Mouse (Mus musculus): ENCODE data around the gene Sae1.

Gene Sae1

DNA sequence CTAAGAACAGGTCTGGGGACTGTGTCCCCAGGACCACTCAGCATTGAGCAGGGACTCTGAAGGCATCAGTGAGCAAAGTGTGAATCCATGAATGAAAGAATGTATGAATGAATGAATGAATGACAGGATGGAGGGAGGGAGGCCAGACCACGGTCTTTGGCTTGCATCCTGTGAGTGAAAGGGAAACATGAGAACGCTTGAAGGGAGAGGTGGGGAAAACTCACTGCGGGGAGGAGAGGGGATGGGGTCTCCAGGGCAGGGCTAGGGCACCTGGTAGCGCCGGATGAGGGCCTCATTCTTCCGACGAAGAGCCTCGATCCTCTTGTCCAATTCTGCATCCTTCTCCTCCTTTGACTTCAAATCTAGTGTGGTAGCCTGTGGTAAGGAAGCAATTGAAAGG, 103.6 kb downstream of the Sae1 start:
- no peak for DNase-seq (ENCODE audit: low read depth, low spot score)

GRCm38 (mm10) chr7:16282334-16282733, 105.3 kb downstream of the Sae1 start:
- no peak for DNase-seq (ENCODE audit: low read depth, low spot score)

- DNase-seq (ENCODE audit: low read depth, low spot score), result no peak
Observed at GRCm38 (mm10) chr7:16280721-16281120, 106.9 kb downstream of the Sae1 start.

DNA sequence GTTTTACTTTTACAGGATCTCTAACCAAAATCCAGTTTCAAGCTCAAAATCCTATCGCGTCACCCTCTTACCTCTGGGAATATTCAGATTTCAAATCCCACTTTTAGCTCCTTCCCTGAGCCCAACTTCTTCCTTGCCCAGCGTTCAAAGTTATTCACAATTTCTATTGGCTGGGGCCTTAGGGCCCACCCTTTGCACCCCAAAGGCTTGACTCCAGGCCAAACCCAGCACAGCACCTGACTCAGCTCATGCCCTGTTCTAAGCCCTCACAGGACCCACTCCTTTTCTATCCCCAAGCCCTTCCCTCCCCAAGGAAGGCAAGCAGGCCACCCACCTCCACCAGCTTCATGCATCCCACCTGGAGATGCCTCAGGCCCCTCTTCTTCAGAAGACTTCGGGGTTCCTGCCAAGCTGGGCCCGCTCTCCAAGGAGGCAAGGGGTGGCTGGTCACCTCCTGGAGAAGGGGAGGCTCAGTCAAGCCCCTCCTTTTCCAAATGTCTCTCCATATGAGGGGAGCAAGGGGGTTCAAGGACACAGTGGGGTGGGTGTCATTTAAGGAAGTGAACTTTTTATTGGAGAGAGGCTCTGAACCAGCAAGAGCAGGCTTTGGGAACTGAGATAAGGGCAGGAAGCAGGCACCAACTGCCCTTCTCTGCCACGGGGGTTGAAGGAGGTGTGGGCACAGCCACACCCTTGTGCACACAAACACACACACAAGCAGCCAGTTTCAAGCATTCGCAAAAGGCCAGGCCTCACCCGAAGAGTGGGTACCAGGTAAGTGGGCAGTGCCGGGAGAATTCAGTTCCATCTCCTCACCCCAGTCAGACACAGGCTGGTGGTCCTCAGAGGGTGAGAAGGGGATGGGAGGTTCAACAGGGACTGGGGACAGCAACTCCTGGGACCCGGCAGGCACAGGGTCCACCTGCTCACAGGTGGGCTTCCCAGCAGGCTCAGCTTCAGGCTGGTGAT, 112.4 kb downstream of the Sae1 start:
- no peak for DNase-seq (ENCODE audit: low read depth, low spot score)

GRCm38 (mm10) chr7:16273766-16274140, 113.9 kb downstream of the Sae1 start:
- peak; percentile 73 for DNase-seq (ENCODE audit: low read depth, low spot score)

DNA sequence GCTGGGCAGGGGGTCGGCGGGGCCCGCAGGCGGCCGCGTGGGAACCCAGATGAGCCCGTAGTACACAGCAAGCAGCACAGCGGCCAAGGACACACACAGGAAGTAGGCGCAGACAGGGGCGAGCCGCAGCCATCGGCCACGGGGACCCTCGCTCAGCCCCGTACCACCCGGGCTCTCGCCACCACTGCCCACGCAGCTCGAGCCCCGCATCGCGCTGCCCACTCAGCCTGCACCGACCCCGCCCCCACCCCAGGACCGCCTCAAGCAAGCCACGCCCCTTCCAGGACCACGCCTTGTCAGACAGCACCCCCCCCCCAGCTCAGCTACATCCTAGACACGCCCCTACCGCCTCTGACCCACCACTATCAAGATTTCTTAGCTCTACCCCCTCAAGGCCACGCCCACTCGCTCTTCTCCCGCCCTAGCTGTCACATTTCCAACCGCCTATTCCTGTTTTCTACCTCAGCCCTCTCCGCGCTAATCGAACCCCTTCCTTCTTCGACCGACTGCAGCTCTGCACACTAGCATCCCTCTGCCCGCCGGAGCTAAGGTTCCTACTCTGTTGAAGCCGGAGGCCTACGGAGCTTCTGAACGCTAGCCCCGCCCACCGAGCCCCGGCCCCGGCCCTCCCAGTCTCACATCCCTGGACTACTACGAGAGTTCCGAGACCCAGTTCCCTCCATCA, 114.4 kb downstream of the Sae1 start, which contains the start of gene Inafm1:
Gene Inafm1, minus strand, starts transcription at position 537 of the 685 bp plus-strand sequence.
- peak; percentile 96 for DNase-seq (ENCODE audit: low read depth, low spot score)

DNA sequence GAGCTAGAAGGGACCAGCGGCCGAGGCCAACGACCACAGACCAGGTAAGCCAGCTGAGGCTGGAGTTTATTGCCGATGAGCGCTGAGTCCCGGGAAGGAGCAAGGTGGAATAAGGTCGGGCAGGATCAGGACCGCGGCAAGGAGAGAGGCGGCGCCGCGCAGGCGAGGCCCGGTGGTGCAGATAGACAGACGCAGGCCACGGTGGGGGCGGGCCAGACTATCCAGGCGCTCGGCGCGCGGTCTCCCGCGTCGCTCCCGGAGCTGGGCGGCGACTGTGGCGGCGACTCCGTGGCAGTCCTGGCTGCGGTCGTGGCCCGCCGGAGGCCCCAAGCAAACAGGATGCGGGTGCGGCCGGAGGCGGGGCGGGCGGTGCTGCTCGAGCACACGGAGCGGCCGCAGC, 114.9 kb downstream of the Sae1 start:
- peak; percentile 48 for DNase-seq (ENCODE audit: low read depth, low spot score)

- no peak for DNase-seq (ENCODE audit: low read depth, low spot score)
Observed at GRCm38 (mm10) chr7:16271139-16271538, 116.5 kb downstream of the Sae1 start.
